Mouse (Mus musculus): Measurements from ENCODE around the gene Gm18596.

GRCm38 (mm10) chr10:77728280-77728679, 14.2 kb downstream of the Gm18596 start:
- TF ChIP-seq CTCF (IDR thresholded peaks at IDR 0.05; ENCODE audit: insufficient read depth, low read depth, low read length) = no peak
- TF ChIP-seq POLR2A (IDR thresholded peaks at IDR 0.05; ENCODE audit: insufficient read depth, low read depth, low read length) = no peak

Measured in olfactory bulb, adult 2 months (tissue).